Mouse (Mus musculus) megakaryocyte progenitor cell, adult 5-6 weeks (primary cell): Measurements from ENCODE around the gene Kif2b. TPM values are rescaled to one million over a fixed set of nuclear protein-coding genes. Genes with fewer than 3 reads are reported as not detected.

Source experiments
- ATAC-seq: replicated peaks from 2 replicates; pipeline ENCODE4 v1.8.0; 2016; ENCODE audit warnings: mild to moderate bottlenecking, moderate TSS enrichment, inconsistent platforms; ENCODE audit not compliant: poor library complexity
- total RNA-seq, 2 experiments: library from RNA; stranded (forward) in 1 of 2; stranded (reverse) in 1 of 2; fragments of 157-497, 149-512 nt in 1 of 2; fragments of 200-1000 nt in 1 of 2; gene quantifications; 2 replicates each; pipeline versions ENCODE4 v1.2.3 to v1.2.4; 2015 to 2017

Gene Kif2b
- total RNA-seq (2015) (not detected in 2 replicates), total RNA-seq (2017) (not detected in 2 replicates)

DNA sequence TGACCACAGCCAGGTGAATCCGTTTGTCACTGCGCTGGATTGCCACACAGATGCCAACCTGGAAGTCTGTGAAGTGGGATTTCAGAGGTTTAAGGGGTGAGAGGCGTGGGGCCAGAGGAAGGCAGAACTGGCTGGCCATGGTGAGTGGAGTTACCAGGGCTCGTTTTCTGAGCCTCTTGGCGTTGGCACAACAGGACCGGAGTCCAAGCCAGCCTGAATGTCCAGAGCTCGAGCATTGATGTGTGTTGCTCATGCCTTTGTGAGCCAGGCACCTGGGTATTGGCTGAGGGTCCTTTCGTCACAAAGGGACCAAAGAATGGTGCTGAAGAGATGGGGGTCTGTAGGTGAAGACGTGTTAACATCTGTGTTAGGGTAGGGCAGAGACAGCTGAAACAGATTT is at the start of gene Kif2b:
Gene Kif2b (minus strand): TSS at position 242 of the 400 bp plus-strand sequence.
- no peak for ATAC-seq

DNA sequence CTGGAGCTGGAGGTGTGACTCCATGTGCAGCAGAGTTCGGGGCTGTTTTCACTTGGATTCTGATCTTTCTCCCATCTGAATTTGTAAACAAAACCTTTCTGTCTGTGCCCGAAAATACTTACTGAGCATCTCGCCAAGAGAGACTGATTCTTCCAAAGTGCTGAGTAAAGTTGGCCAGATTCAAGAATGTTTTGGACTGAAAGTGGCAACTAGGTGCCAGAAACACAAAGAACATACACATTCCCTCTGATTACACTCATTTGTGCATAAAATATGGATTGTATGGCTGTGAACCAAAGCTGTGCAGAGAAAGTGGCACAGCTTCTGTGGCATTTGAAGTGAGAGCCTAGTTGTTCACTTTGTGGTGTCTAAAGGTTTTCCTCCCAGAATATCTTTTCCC is 15.7 kb upstream of the Kif2b start:
- no peak for ATAC-seq

DNA sequence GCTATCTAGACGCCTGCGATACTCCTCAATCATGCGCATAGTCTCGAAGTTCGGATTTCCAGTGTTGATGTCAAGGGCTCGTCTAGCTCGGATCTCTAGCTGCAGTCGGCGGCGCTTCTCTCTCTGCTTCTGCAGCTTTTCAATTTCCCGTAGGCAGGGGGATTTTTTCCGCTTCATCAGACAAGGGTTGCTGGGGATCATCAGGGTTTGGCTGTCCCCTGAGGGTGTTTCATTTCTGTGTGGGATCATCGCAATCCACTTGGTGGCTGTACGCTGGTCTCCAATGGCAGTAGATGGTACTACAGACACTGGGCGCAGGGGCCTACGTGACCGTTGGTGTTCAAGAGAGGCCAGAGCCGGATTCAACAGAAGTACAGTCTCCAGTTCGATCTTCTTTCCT is 502 bp downstream of the Kif2b start:
- ATAC-seq: no peak

DNA sequence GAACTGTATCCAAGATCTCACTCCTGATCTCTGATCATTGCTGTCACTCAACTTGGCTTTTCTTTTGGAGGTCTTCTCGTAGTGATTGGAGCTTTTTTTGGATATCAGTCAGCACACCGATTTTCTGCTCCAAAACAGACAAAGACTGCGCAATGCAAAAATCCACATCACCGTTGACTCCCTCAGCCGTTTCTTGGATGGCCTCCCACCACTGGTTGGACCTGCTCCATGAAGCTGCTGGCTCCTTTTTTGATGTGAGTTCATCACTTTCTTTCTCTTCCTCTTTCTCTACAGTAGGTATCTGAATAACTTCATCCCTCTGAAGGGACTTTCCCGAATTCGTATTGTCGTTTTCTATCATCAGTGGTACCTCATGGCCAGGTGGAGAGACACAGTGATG is 2.0 kb downstream of the Kif2b start:
- ATAC-seq: no peak

DNA sequence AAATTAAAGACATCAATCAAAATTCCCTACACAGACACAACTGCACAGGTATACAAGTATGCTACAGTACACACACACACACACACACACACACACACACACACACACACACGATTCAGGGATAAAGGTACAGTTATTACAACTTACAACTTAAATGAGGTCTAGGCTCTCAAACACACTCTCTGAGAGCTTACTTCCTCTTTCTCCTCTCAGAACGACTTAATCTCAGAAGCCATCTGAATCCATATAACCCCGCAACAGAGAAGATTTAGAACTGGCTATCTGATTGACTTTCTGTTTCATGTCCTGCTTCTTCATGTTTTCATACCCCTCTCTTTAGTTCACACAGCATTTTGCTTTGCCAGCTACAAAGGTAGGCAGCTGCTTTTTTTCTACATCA is 2.9 kb downstream of the Kif2b start:
- ATAC-seq: 0 out of 2 replicates have a peak, but pooled peaks have one; percentile 31

DNA sequence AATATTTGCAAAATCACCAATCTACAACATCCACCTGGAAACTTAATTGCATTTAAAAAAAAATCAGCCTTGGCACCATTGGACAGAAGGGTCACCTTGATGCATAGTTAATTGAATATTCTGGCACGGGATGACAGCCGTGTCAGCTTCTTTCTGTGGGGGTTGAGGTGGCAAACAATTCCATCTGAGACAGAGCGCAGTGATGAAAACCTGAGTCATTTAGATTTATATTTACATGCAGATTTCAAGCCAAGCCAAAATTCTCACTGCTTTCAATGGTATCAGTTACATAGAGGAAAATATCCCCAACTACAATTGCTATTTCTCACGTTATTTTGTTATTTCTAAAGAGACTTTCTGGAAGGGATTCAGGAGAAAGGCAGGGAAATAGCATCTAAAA is 46.6 kb downstream of the Kif2b start:
- no peak for ATAC-seq
